Mouse (Mus musculus) lung, embryonic 14.5 days (tissue): ENCODE data around the gene Osgep. TPM values are rescaled to one million over a fixed set of nuclear protein-coding genes. Genes with fewer than 3 reads are reported as not detected.
"Not testable (repeated sequence)": the region's sequence is repeated elsewhere in the genome, so short reads cannot be mapped to it uniquely, and the experiment has no call there.

Source experiments
- ATAC-seq: fragments of 200-750 bp; cut with Nextera tagmentation; 2 replicates; pipeline ENCODE4 v1.8.0; 2017; ENCODE audit warnings: mild to moderate bottlenecking, moderate TSS enrichment, moderate library complexity; ENCODE audit not compliant: insufficient read depth
- DNase-seq: peaks from one replicate; pipeline ENCODE4 v3.0.0-alpha.2; 2015
- H3K27ac ChIP-seq: fragments of 300-500 bp; sonication (generic); 2 replicates; pipeline ENCODE4 v1.5.1; 2014; ENCODE audit warnings: low read depth, mild to moderate bottlenecking, moderate library complexity
- H3K27me3 ChIP-seq: fragments of 300-500 bp; sonication (generic); 2 replicates; pipeline ENCODE4 v1.6.1; 2014; ENCODE audit warnings: low read length, control low read depth; ENCODE audit not compliant: insufficient read depth
- H3K36me3 ChIP-seq: fragments of 300-500 bp; sonication (generic); 2 replicates; pipeline ENCODE4 v1.6.1; 2014; ENCODE audit warnings: control low read depth; ENCODE audit not compliant: insufficient read depth
- H3K4me1 ChIP-seq: fragments of 300-500 bp; sonication (generic); 2 replicates; pipeline ENCODE4 v1.6.1; 2014; ENCODE audit warnings: antibody characterized with exemption, control low read depth; ENCODE audit not compliant: insufficient read depth
- H3K4me2 ChIP-seq: fragments of 300-500 bp; sonication (generic); 2 replicates; pipeline ENCODE4 v1.6.1; 2014; ENCODE audit warnings: mild to moderate bottlenecking
- H3K4me3 ChIP-seq: fragments of 300-500 bp; sonication (generic); 2 replicates; pipeline ENCODE4 v1.5.1; 2014; ENCODE audit warnings: low read depth, low read length
- H3K9ac ChIP-seq: fragments of 300-500 bp; sonication (generic); 2 replicates; pipeline ENCODE4 v1.6.1; 2014
- H3K9me3 ChIP-seq: fragments of 300-500 bp; sonication (generic); 2 replicates; pipeline ENCODE4 v1.6.1; 2016; ENCODE audit warnings: low read depth, low read length, control low read depth
- CTCF ChIP-seq: IDR thresholded peaks from 2 replicates; pipeline ENCODE4 v1.5.1; 2016; ENCODE audit warnings: antibody characterized with exemption, low read depth
- WGBS: fragments of 180-500 bp; shearing (Covaris S2); extraction: QIAGEN DNeasy Blood & Tissue Kit; methylation state at CpG from one replicate; pipeline ENCODE4 v1.1.7; 2014; 5-methylcytosine and 5-hydroxymethylcytosine counted together
- polyA plus RNA-seq: library from polyadenylated mRNA; unstranded; fragments of >200 nt; fragmentation: Nextera tagmentation; extraction: Ambion mirVana; gene quantifications from 2 replicates; pipeline ENCODE4 v1.2.1, GENCODE M21; 2014

The Osgep gene
- polyA plus RNA-seq, 1 experiment from 2014 or later = 183 TPM

DNA sequence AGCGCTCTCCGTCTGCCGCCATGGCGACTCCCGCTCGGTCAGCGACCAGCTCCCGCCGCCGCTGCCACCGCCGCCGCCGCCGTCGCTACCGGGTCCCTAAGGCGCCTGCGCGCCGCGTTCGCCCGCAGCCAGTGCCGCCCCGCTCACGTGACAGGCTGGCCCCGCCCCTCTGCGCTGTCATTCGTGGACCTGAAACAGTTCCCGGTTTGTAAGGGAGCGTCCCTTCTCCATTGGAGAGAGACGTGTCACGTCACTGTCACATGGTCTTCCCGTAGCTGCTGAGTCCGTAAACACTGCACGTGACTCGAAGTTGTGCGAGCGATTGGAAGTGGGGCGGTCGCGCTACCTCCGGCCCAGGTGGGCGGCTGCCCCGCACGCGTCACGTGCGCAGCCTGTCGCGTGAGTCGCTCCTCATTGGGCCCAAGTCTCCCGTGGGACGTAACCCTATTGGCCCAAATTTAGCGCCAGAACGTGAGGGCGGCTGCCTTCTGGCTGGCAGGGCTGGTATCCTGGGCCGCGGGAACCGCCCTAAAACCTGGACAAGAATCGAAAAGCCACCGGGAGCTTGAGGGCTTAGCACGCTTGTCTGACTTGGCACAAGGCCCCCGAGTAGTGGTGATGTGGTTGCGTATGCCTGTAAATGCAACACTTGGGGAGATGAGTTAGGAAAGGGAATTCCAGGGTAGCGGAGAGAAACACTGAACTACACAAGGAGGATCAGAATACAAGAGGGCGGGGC, 6.2 kb upstream of the Osgep start, which contains the start of the genes Pip4p1 and Pnp:
Pip4p1 (minus strand) TSS at position 103 of the 739 bp plus-strand sequence.
Pnp (plus strand) TSS at position 329 of the 739 bp plus-strand sequence.
- peak within 1 kb of the TSS; percentile 90 for H3K27ac ChIP-seq
- H3K27me3 ChIP-seq = no peaks in the 10 kb centered on the region
- no peak for TF ChIP-seq CTCF
- H3K9me3 ChIP-seq = no peaks in the 10 kb centered on the region
- DNase-seq (peak; percentile 99), ATAC-seq (peak; percentile 99)
- peaks cover 35% of the 10 kb centered on the region for H3K36me3 ChIP-seq
- no peaks in the 10 kb centered on the region for H3K4me1 ChIP-seq
- peak within 1 kb of the TSS; percentile 90 for H3K4me2 ChIP-seq
- peak within 1 kb of the TSS; percentile 97 for H3K4me3 ChIP-seq
- H3K9ac ChIP-seq = peak within 1 kb of the TSS; percentile 96
- under 1% methylated on average over 68 of the region's 68 CpGs for WGBS

DNA sequence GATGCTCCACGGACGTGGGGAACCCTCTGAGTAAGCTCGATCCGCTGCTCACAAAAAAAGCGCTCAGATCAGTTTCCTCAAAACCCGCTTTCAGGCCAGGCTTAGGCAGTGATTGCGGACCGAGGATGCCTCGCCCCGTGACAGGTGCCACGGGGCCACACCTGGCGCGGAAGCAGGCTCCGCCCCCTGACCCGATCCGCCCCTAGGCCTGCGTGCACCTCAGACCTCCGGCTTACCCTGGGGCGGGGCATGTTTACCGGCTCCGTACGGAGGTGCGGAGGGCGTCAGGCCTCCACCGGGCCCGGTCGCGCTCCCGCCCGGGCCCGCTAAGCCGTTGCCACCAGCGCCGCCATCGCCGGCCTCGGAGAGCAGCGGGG, 5.7 kb upstream of the Osgep start:
- H3K4me2 ChIP-seq = peak overlapping the region; percentile 90
- no peaks in the 10 kb centered on the region for H3K9me3 ChIP-seq
- ATAC-seq (peak; percentile 40), DNase-seq (peak; percentile 53)
- WGBS = under 1% methylated on average over 38 of the region's 38 CpGs
- no peaks in the 10 kb centered on the region for H3K4me1 ChIP-seq
- peak overlapping the region; percentile 96 for H3K9ac ChIP-seq
- peak overlapping the region; percentile 90 for H3K27ac ChIP-seq
- H3K4me3 ChIP-seq = peak overlapping the region; percentile 97
- peaks cover 37% of the 10 kb centered on the region for H3K36me3 ChIP-seq
- H3K27me3 ChIP-seq = no peaks in the 10 kb centered on the region
- TF ChIP-seq CTCF = no peak

GRCm38 (mm10) chr14:50929951-50930350, 5.3 kb upstream of the Osgep start:
- no peak for ATAC-seq
- Histone ChIP-seq H3K9ac (peak overlapping the region; percentile 96), H3K9me3 (no peaks in the 10 kb centered on the region), H3K27ac (no peak overlapping the region), H3K4me1 (no peaks in the 10 kb centered on the region), H3K36me3 (peaks cover 37% of the 10 kb centered on the region), H3K4me3 (peak overlapping the region; percentile 97), H3K27me3 (no peaks in the 10 kb centered on the region), H3K4me2 (peak overlapping the region; percentile 90)
- WGBS = 14% methylated on average over 10 of the region's 10 CpGs
- no peak for TF ChIP-seq CTCF
- no peak for DNase-seq

- H3K9ac ChIP-seq = no peak overlapping the region
- H3K36me3 ChIP-seq = peaks cover 37% of the 10 kb centered on the region
- no peaks in the 10 kb centered on the region for H3K4me1 ChIP-seq
- no peak overlapping the region for H3K27ac ChIP-seq
- no peaks in the 10 kb centered on the region for H3K9me3 ChIP-seq
- no peak for TF ChIP-seq CTCF
- DNase-seq (no peak), ATAC-seq (no peak)
- H3K27me3 ChIP-seq = no peaks in the 10 kb centered on the region
- H3K4me2 ChIP-seq = no peak overlapping the region
- H3K4me3 ChIP-seq = no peak overlapping the region
- WGBS = 67% methylated on average over 3 of the region's 3 CpGs
These were observed 2.7 kb upstream of the Osgep start for GRCm38 (mm10) chr14:50927366-50927765.

DNA sequence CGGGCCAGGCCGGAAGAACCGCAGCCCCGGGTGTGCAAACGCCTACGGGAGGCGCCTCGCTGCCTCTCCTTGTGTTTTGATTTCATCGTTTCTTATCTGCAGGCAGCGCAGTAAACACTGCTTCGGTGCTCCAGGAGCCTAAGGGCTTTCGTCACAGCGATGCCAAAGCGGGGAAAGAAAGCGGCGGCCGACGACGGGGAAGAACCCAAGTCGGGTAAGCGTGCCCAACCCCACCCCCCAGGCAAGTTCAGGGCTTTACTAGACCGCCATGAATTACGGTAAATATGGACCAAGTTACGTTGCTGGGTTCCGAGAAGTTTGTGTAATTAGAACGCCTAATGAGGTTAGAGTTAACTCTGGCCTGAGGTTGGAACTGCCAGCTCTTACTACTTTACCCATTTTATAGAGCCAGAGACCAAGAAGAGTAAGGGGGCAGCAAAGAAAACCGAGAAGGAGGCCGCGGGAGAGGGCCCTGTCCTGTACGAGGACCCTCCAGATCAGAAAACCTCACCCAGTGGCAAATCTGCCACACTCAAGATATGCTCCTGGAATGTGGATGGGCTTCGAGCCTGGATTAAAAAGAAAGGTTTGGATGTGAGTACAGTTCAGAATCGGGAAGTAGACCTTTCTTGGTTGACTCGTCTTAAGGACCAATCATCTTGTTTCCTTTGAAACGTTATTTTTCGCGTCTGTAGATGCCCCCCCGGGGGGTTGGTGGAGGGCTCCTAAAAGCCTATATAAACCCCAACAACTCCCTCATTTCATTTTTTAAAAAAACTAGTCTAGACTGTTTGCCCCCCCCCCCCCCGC, 623 bp upstream of the Osgep start:
- 1% methylated on average over 38 of the region's 38 CpGs for WGBS
- peak; percentile 18 for ATAC-seq
- no peak for TF ChIP-seq CTCF
- DNase-seq = peak; percentile 39
- peak overlapping the region; percentile 59 for H3K4me2 ChIP-seq
- H3K36me3 ChIP-seq = peaks cover 41% of the 10 kb centered on the region
- H3K4me1 ChIP-seq = no peaks in the 10 kb centered on the region
- peak overlapping the region; percentile 93 for H3K27ac ChIP-seq
- peak overlapping the region; percentile 82 for H3K4me3 ChIP-seq
- H3K9me3 ChIP-seq = no peaks in the 10 kb centered on the region
- no peaks in the 10 kb centered on the region for H3K27me3 ChIP-seq
- peak overlapping the region; percentile 85 for H3K9ac ChIP-seq

DNA sequence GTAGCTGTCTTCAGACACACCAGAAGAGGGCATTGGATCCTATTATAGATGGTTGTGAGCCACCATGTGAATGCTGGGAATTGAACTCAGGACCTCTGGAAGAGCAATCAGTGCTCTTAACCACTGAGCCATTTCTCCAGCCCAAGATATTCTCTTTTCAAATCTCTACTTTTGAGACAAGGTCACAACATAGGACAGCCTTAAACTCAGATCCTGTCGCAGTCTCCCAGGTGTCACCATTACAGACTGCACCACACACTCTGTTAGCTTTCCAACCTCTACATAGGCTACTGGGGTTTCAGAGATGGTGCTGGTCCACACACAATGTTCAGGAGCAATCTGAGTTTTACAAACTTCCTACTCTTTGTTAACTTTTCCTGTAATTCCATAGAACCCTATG, 1.3 kb downstream of the Osgep start:
- H3K4me3 ChIP-seq = peak overlapping the region; percentile 82
- peak overlapping the region; percentile 85 for H3K9ac ChIP-seq
- H3K27ac ChIP-seq = peak overlapping the region; percentile 93; the same call in 1 of the 2 replicates
- not testable (repeated sequence) for DNase-seq, H3K4me1 ChIP-seq, H3K9me3 ChIP-seq, H3K27me3 ChIP-seq, ATAC-seq
- peaks cover 40% of the 10 kb centered on the region for H3K36me3 ChIP-seq
- WGBS = 64% methylated on average over 1 of the region's 1 CpGs
- H3K4me2 ChIP-seq = peak overlapping the region; percentile 59

DNA sequence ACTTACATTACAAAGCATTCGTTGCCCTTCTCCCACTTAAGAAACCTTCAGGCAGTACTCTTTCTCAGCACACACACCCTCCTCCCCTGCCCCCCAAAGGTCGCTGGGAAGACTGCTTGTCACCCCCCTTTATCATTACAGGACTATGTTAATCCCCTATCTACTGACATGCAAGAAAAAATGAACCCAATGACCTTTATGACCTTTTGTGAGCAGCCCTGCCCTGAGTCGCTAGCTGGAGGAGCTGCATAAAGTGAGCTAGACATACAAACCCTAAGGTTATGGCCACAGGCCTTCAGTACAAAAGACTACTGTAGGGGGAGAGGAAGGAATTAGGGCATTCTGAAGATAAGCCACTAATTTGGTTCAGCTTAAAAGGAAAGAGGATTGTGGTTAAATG, 13.3 kb downstream of the Osgep start:
- Histone ChIP-seq H3K36me3 (peaks cover 40% of the 10 kb centered on the region), H3K4me1 (no peaks in the 10 kb centered on the region), H3K9me3 (no peaks in the 10 kb centered on the region), H3K9ac (no peak overlapping the region), H3K27ac (no peak overlapping the region), H3K4me2 (no peak overlapping the region), H3K4me3 (no peak overlapping the region), H3K27me3 (no peaks in the 10 kb centered on the region)
- DNase-seq (no peak), ATAC-seq (no peak)
- 49% methylated on average over 3 of the region's 3 CpGs for WGBS
- no peak for TF ChIP-seq CTCF
